Mouse (Mus musculus): ENCODE results near the gene Grin2d.

Grin2d gene

DNA sequence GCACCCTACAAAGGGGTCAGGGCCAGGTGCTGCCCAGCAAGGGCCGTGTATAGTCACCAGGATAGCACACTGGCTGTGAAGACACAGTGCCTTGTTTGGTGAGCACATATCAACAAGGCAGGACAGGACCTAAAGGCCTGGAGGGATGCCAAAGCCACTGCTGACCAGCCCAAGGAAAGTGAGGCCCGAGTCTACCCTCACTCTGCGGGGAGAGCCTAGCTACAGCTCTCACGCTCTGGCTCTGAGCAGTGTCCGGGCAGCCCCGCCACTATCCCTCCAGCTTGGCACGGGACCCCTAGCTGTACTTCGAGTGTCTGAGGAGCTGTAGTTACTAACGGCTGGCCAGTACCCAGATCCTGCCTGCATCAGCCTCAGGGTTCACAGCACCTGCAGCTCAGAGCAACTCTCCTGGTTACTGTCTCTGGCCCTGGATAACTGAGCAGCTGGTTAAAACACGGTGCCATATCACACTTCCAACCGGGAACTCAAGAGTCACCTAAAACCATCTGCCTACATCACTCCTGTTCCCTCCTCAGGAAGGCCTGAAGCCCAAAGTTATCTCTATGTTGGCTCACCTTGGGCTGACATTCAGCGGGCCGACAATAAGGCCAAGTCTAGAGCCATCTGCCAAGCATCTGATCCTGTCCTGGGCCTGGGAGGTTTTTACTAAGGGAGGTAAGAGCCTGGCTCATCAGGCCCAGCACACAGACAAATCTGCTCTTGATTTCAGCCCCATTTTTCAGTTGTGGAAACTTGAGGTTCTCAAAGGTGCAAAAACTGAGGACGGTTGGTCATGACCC is 68.7 kb downstream of the Grin2d start:
- DNase-seq (ENCODE audit: low spot score in 2 of 2) = no peak

DNA sequence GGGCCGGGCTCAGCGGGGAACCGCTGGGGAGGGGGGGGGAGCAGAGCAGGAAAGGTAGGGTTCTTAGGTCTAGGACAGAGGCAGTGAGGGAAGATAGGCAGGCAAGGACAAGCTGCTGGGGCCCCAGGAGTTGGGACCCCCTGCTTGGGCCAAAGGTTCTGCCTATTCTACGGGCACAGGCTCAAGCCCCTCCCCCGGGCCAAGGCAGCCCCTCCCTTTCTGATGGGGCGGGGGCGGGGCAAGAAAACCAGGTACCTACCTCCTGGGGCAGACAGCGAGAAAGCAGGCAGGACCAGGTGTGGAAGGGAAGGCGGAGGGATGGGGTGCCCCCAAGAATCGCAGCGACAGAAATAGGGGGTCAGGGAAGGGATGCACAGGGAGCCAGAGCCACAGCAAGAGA is 69.7 kb downstream of the Grin2d start:
- no peak for DNase-seq (ENCODE audit: low spot score in 2 of 2)

DNA sequence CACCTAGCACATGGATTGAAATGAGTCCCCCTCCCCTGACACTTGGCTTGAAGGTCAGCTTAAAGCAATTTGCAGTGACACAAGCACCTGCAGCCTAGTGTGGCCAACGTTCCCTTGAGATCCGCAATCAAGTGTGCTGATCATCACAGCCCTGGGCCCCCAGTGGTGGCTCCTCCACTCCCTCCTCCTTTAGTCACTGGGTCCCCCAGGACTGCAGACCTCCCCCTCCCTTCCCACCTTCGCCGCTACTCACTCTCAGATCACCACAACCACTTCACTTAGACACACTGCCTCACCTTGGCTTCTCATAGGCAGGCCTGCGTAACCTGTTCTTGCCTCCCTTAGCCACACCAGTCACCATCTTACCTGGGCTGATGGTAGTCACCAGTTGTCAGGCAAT is 72.2 kb downstream of the Grin2d start:
- no peak for DNase-seq (ENCODE audit: low spot score in 2 of 2)

- no peak for DNase-seq (ENCODE audit: low spot score in 2 of 2)
Observed at GRCm38 (mm10) chr7:45802551-45802950, 75.6 kb downstream of the Grin2d start.

GRCm38 (mm10) chr7:45801348-45801747 is 76.8 kb downstream of the Grin2d start:
- peak; percentile 87 to 92 for DNase-seq (ENCODE audit: low spot score in 2 of 2)

DNA sequence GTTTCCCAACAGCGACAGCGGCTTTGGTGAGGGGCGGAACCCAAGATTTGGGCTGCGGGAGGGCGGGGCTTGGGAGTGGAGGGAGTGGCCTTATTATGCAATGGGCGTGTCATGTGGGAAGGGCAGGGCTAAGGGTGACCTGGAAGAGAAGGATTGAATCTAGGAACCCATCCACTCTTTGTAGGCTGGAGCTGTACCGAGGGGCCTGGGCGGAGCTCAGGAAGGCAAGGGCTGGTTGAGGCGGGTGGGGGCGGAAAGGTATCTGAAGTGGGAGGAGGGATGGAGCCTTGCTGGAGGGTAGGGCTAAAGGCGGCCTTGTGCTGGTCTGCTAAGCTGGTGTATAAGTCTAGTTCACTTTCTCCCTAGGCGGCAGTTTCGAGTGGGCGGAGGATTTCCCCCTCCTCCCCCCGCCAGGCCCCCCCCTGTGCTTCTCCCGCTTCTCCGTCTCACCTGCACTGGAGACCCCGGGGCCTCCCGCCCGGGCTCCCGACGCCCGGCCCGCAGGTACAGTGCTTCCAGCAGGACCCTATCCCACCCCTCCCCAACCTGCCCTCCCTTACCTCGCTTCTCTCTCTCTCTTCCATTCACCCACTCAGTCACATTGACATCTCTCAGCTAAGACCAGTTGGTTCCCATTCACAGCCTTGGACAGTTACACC is 77.5 kb downstream of the Grin2d start:
- DNase-seq (ENCODE audit: low spot score in 2 of 2) = peak; percentile 38 to 53

GRCm38 (mm10) chr7:45800001-45800400 is 78.2 kb downstream of the Grin2d start:
- DNase-seq (ENCODE audit: low spot score in 2 of 2) = no peak

DNA sequence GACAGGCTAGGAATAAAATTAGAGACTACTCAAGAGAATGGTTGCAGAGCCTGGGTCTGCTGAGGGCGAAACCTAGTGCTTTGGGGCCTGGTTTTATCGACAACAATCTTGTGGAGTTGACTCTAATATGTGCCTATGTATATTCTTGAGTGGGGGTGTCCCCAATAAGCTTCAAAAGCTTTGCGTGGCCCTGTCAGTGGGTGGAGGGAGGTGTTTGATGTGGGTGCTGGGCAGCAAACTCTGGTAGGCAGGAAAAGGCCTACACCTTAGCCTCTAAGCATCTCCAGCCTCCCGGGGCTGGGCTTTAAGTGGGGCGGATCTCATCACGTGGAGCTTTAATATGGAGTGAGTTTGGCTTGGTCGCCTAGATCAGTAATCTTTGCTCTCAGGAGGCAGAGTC is 79.2 kb downstream of the Grin2d start:
- peak; percentile 47 for DNase-seq (ENCODE audit: low spot score in 2 of 2)

DNA sequence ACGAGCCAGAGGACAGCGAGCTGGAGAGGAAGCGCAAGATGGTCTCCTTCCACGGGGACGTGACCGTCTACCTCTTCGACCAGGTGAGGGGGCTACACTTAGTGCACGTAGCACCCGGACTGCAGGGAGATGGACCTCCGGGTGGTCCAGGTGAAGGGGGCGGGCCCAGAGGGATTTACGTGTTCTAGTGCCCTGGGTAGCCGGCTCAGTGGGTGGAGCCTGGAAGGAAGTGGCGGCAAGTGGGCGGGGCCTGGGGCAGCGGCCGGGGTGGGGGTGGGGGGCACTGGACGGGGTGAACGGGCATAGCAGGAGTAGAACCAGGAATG is 79.7 kb downstream of the Grin2d start:
- DNase-seq (ENCODE audit: low spot score in 2 of 2) = peak; percentile 33 to 34

GRCm38 (mm10) chr7:45797661-45798510 is 80.3 kb downstream of the Grin2d start:
- no peak for DNase-seq (ENCODE audit: low spot score in 2 of 2)

DNA sequence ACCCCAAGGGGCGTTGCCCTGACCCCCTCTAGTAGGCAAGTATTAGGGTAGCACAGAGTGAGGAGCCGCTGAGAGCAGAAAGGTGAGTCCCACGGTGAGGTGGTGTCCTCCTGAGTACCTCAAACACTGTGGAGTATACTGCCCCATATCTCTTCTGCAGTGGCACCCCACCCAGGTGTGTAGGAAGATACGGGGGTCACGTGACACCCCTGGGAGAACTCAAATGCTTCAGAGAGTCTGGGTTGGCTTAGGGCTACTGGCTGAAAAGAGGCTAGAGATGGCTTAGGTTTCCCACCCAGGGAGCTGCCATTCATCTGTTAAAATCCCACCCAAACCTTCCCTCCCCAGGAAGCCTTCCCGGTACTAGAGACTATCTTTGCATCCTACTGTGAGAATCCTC is 81.2 kb downstream of the Grin2d start:
- no peak for DNase-seq (ENCODE audit: low spot score in 2 of 2)

DNA sequence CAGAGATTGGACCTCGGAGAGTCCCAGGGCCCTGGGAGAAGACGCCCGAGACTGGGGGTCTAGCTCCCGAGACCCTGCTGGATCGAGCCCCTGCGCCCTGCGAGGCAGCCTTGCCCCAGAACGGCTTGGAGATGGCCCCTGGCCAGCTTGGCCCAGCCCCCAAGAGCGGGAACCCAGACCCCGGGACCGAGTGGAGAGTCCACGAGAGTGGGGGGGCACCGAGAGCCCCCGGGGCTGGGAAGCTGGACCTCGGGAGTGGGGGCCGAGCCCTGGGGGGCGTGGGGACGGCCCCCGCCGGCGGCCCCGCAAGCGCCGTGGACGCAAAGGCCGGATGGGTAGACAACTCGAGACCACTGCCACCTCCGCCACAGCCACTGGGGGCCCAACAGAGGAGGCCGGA is 83.2 kb downstream of the Grin2d start:
- DNase-seq (ENCODE audit: low spot score in 2 of 2) = no peak

DNA sequence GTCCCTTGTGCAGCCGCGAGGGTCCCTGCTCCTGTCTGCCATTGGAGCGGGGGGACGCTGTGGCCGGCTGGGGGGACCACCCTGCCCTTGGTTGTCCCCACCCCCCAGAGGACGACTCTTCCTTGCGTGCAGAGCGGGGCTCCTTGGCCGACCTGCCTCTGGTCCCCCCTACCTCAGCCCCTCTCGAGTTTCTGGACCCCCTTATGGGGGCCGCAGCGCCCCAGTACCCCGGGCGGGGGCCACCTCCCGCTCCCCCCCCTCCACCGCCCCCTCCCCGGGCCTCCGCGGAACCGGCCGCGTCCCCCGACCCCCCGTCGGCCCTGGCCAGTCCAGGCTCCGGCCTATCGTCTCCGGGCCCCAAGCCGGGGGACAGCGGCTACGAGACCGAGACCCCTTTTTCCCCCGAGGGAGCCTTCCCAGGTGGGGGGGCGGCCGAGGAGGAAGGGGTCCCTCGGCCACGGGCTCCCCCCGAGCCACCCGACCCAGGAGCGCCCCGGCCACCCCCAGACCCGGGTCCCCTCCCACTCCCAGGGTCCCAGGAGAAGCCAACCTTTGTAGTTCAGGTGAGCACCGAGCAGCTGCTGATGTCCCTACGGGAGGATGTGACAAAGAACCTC is 84.1 kb downstream of the Grin2d start:
- DNase-seq (ENCODE audit: low spot score in 2 of 2) = no peak

DNA sequence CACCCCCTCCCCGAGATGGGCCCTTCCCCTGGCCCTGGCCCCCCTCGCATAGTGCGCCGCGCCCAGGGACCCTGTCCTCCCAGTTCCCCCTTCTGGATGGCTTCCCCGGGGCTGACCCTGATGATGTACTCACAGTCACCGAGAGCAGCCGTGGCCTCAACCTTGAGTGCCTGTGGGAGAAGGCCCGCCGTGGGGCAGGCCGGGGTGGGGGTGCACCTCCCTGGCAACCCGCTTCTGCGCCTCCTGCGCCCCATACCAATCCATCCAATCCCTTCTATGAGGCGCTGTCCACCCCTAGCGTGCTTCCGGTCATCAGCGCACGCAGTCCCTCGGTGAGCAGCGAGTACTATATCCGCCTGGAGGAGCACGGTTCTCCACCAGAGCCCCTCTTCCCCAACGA is 84.9 kb downstream of the Grin2d start:
- no peak for DNase-seq (ENCODE audit: low spot score in 2 of 2)

GRCm38 (mm10) chr7:45791756-45792490 is 86.3 kb downstream of the Grin2d start:
- no peak for DNase-seq (ENCODE audit: low spot score in 2 of 2)

GRCm38 (mm10) chr7:45790721-45791120 is 87.5 kb downstream of the Grin2d start:
- no peak for DNase-seq (ENCODE audit: low spot score in 2 of 2)

- no peak for DNase-seq (ENCODE audit: low spot score in 2 of 2)
Observed at GRCm38 (mm10) chr7:45787642-45788041, 90.5 kb downstream of the Grin2d start.

DNA sequence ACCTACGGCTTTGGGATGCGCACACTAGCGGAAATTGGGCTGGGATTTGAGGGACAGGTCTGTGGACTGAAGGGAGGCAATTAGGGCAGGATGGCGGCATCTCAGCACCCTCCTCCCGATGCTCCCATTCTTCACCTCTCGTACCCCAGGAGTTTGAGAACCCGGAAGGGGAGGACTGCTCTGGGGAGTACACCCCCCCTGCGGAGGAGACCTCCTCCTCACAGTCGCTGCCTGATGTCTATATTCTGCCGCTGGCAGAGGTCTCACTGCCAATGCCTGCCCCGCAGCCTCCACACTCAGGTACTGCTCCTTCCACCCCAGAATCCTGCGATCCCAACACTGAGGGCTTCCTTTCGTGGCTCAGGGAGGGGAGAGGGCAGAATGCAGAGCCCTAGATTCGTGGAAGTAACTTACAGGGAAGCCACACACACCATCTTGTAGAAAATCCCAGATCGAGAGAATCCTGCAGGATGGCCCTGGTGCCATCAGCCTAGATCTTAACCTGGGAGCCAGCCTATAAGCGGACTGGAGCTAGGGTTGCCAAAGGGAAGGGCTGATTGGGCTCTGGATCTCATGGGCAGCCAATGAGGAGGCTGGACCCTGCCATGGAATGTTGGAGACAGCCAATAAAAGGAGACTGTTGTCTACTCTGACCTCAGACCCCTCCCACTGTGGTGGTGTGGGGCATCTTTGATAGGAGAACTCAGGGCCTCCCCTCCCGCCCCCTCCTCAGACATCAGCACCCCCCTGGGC is 91.3 kb downstream of the Grin2d start:
- DNase-seq (ENCODE audit: low spot score in 2 of 2) = no peak

DNA sequence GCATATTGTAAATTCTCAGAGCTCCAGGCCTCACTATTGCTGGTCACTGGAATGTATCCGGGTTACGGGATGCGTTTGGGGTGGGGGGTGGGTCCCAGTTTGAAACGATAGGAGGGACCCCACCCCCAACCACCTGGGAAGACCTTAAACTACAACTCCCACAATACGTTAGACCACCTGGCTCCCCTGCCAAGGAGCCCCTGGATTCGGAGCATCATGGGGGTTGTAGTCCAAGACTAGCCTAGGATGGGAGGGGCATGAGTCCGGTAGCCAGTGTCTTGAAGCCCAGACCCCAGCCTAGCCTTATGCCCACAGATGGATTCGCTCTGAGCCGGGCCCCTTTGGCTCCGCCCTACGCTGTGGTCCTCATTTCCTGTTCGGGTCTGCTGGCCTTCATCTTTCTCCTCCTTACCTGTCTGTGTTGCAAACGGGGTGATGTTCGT is 92.0 kb downstream of the Grin2d start:
- DNase-seq (ENCODE audit: low spot score in 2 of 2) = no peak

- DNase-seq (ENCODE audit: low spot score in 2 of 2) = no peak
Observed at GRCm38 (mm10) chr7:45785388-45786135, 92.6 kb downstream of the Grin2d start.
